Mouse (Mus musculus): Measurements from ENCODE around the gene Angel2.

DNA sequence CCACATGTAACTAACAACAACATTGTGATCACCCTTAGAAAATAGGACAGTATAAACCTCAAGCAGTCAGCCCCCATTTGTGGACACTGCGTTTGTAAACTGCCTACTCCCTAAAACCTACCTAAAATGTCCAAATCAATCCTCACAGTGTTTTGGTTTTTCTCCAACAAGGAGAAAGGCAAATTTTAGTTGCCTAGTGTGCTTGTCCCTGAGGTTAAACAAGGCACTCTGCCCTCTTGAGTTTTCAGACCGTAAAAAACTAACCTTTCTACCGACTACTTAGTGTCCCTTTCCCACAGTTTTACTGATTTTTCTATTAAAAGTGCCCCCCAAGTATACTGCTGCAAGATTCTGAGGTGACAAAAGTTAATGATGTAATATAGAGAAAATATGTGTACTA is 2.4 kb downstream of the Angel2 start:
- TF ChIP-seq POLR2A (IDR thresholded peaks at IDR 0.05; ENCODE audit: low read depth, low read length) = no peak
- TF ChIP-seq CTCF (IDR thresholded peaks at IDR 0.05; ENCODE audit: borderline replicate concordance, insufficient read depth, low read length) = no peak
